Mouse (Mus musculus): Measurements from ENCODE around the gene Epb41l4b. TPM values are rescaled to one million over a fixed set of nuclear protein-coding genes. Genes with fewer than 3 reads are reported as not detected.

Gene Epb41l4b
- total RNA-seq, 2 experiments from 2014 or later: 24.9 to 29.8 TPM

DNA sequence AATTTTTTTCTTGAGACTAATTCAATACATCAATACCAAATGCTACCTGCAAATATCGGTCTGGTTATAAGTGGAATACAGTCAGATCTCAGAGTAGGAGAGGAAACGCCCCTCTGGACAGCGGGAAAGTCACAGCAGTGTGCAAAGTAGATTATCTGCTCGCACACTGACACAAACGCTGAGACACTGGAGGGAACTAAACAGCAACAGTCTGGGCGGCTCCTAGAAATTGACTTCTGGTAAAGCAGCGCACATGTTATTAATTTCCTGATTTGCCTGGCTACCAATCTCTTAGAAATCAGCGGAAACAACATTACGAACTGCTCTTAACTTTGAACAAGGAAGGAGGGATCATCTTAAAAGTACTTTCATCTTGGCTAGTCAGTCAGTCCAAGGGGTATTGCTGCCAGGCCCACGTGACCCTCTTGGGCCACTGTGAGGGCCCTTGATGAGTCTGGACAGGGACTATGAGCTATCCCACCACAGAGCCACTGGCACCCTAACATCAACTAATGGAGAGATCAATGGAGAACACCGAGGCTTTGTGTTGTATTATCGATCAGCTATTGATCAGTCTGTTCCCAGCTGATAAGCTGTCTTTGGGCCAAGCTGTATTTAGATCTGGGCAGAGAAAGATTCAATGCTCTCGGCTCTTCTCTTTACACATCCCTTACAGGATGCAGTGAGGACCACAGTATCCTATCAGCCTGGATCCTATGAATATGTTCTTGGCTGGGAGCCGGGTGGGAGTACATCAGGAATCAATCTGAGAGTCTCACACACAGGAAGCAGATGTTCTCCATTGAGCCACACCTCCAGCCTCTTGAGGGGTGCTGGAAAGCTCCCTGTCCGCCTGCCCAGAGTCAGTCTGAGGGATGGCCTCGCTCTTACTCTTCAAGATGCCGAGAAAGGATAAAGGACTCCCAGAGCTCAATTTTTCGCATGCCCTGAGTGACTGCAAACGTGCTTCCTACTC is 28.3 kb downstream of the Epb41l4b start:
- no peak for DNase-seq (ENCODE audit: low spot score in 2 of 2)

DNA sequence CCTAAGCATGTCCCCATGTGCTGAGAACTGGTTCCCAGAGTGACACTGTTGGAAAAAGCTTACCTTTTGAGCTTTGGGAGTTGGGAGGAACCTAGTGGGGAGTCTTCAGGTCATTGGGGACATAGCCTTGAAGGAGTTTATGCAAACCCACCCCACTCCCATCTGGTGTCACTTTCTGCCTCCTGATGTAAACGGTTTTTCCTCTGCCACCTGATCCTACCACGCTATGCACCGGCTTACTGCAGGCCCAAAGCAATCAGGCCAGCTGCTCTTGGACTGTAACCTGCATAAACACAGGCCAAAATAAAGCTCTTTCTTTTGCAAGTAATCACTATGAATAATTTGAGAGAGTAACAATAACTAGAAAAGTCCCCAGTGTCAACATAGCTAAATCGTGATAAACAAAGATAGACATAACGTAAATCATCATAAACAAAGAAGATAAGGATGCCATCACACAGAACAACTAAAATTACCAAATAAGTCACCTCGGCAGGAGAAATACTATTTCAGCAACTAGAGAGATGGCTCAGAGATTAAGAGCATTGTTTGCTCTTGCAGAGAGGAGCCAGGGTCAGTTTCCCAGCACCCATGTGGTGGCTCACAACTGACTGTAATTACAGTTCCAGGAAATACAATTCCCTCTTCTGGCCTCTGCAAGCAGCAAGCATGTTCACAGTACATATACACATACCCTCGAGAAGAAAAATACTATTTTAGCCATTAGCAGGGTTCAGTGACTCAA is 29.6 kb downstream of the Epb41l4b start:
- no peak for DNase-seq (ENCODE audit: low spot score in 2 of 2)

- no peak for DNase-seq (ENCODE audit: low spot score in 2 of 2)
Observed at GRCm38 (mm10) chr4:57111992-57112540, 31.2 kb downstream of the Epb41l4b start.

DNA sequence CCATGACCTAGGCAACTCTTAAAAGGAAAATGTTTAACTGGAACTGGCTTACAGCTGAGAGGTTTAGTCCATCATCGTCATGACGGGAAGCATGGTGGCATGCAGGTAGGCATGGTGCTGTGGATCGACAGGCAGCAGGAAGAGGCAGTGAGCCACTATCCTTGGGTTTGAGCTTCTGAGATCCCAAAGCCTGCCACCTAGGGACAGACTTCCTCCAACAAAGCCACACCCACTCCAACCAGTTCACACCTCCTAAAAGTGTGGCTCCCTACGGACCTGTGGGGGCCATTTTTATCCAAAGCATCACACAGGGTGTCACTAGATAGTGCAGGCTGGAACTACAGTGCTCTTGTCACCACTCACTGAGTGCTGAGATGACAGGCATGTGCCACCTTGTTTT is 31.8 kb downstream of the Epb41l4b start:
- DNase-seq (ENCODE audit: low spot score in 2 of 2): no peak

- DNase-seq (ENCODE audit: low spot score in 2 of 2): no peak
Observed at GRCm38 (mm10) chr4:57109543-57109942, 33.7 kb downstream of the Epb41l4b start.

- DNase-seq (ENCODE audit: low spot score in 2 of 2): no peak
Observed at GRCm38 (mm10) chr4:57105339-57105738, 37.9 kb downstream of the Epb41l4b start.

GRCm38 (mm10) chr4:57103830-57104229 is 39.4 kb downstream of the Epb41l4b start:
- no peak for DNase-seq (ENCODE audit: low spot score in 2 of 2)

DNA sequence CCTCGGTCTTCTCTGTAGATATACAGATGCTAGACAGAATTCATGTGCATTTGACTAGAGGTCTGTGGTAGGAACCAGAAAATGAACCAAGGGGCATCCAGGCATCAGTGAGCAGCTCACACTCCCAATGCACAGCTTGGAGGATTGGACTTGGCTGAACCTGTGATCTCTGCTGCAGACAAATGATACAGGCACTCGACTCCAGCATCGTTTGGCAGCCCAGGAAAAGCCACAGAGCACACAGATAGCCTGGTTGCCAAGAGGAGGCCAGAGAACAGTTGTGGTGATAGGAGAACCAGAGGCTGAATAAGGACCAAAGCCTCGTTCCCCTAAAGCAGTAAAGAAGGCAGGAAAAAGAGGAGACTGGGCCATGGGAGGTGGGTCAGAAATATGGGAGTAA is 42.1 kb downstream of the Epb41l4b start:
- no peak for DNase-seq (ENCODE audit: low spot score in 2 of 2)

- no peak for DNase-seq (ENCODE audit: low spot score in 2 of 2)
Observed at GRCm38 (mm10) chr4:57097411-57097810, 45.8 kb downstream of the Epb41l4b start.

GRCm38 (mm10) chr4:57095569-57095968 is 47.7 kb downstream of the Epb41l4b start:
- DNase-seq (ENCODE audit: low spot score in 2 of 2): peak in 1 of 2 experiments; percentile 56

DNA sequence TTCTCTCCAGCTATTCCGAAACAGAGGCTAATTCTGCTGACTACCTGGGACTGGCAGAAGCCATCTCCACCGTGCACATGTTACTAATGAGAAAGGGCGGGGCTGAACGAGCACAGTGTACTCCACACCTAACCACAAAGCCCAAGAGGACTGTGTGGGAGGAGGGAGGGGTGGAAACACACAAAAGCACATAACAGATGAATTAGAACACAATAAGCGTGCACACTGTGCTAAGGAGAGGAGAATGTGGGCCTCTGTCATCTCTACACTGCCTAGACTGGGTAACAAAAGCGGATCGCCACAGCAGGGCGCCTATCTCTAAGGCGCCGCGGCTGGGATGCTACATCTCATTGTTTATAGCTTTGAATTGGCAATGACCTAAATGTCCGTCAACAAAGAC is 51.9 kb downstream of the Epb41l4b start:
- peak in 1 of 2 experiments; percentile 43 for DNase-seq (ENCODE audit: low spot score in 2 of 2)

DNA sequence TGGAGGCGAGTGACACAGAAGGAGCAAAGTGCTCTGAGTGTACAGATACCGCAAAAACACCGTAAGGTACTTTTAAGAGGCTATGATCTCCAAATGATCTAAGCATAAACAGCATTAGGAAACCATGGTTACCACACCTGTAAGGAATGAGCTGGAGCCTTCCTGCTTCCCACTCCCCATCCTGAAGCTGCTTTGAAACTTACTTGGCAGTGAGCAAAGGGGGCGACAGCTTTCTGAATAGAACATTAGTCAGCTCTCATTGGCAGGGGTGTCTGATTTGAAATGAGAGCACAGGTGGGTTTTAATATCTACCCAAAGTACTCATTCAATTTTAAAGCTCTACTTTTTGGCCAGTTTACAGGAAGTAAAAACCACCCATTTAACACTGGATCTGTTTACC is 54.9 kb downstream of the Epb41l4b start:
- no peak for DNase-seq (ENCODE audit: low spot score in 2 of 2)

DNA sequence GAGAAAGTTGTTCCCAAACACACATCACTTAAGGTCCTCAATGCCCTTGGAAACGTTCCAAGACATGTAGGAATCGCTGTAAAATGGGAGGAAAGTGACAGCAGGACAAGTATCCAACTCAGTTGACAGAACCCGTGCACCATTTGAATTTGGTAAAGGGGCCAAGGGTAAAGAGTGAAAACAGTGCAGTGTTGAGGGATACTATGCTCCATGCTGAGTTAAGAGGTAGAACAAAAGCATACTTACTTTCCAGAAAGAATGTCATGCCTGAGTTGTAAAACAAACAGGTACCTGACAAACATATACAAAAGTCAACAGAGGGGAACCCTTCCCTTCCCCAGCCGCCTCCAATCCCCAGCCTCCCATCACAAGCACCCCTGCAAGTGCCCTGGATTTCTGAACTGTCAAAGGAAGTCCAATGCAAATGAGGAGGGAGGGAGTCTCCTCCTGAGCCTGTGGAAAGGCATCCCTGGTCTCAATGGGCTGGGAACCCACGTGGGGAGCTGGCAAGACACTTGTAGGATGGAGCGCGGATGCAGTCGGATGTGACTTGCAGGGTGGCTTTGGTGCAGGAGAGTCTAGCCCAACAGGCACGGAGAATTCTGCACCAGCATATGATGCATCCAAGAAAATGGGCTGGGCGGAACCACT is 57.4 kb downstream of the Epb41l4b start:
- no peak for DNase-seq (ENCODE audit: low spot score in 2 of 2)

- DNase-seq (ENCODE audit: low spot score in 2 of 2): no peak
Observed at GRCm38 (mm10) chr4:57083653-57084052, 59.6 kb downstream of the Epb41l4b start.

GRCm38 (mm10) chr4:57082775-57083428 is 60.3 kb downstream of the Epb41l4b start:
- no peak for DNase-seq (ENCODE audit: low spot score in 2 of 2)

DNA sequence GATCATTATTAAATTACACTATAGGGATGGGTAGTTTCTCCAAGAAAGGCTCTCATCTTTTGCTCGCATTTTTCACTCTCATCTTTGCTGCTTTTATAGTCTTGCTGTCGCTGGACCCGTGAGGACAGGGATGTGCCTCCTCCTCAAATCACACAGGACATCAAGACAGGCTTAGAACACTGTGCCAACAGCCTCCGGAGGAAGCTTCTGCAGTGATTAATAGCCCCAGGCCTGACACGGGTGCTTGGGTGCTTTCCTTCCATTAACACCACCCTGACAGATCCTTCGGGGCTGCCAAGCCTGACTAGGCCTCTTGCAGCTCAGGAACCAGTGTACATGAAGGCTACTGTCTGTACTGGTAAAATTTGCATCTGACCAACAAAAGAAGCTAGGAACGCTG is 61.8 kb downstream of the Epb41l4b start:
- DNase-seq (ENCODE audit: low spot score in 2 of 2): no peak

DNA sequence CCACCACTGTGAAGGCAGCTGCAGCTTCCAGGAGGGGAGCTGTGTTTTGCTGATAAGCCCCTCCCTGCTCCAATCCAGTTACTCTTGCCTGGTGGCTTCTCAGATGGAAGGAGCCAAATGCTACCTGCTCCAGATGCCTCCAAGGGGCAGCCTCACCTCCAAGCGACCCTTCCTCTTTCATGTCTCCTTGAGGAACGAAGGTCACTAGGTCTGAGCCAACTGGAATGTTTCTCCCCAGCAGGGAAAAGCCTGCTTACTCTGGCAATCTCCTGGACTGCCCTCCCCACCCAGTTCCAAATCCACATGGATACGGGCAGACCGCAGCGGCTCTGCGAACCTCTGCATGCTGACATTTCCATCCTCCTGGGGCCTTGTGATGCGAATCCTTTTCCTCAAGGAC is 69.4 kb downstream of the Epb41l4b start:
- no peak for DNase-seq (ENCODE audit: low spot score in 2 of 2)

GRCm38 (mm10) chr4:57073174-57073573 is 70.1 kb downstream of the Epb41l4b start:
- DNase-seq (ENCODE audit: low spot score in 2 of 2): no peak

DNA sequence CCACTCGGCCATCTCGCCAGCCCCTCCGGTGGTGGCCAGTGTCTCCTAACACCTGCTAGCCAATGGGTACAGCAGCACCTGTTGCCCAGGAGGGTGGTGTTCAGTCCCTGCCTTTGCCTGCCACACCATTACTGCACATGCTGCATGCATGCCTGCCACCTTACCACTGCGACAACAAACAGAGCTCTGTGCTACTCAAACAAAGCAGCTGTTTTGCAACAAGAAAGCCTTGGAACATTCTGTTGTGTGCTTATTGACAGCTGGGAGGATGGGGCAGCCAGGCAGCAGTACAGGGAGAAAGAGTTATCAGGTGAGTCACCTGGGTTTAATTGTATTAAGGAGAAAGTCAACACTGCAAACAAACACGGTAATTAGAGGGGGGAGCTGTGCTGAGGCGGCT is 72.6 kb downstream of the Epb41l4b start:
- DNase-seq (ENCODE audit: low spot score in 2 of 2): no peak

GRCm38 (mm10) chr4:57068397-57068796 is 74.8 kb downstream of the Epb41l4b start:
- no peak for DNase-seq (ENCODE audit: low spot score in 2 of 2)

DNA sequence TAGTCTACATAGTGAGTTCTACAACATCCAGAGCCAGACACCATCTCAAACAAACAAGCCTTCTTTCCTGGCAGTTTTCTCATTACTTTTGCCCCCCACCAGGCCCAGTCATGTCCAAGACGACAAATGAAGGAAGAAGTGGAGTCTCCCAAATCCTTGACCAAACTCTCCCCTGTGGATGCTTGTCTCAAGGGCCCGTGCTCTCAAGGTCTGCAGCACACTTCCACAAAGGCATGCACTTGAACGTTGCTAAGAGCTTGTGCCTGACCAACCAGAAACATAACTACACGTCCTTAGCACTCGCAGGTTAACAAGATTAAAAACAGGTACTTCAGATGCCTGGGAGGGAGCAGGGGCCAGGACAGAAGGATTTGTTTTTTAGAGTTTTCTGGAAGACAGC is 75.4 kb downstream of the Epb41l4b start:
- DNase-seq (ENCODE audit: low spot score in 2 of 2): no peak

Data from layer of hippocampus, adult 18-20 months (tissue).